Mouse (Mus musculus): ENCODE data around the gene Anxa6. TPM values are rescaled to one million over a fixed set of nuclear protein-coding genes. Genes with fewer than 3 reads are reported as not detected.

Gene Anxa6
- total and polyA plus RNA-seq, 3 experiments: 115 to 168 (median 162) TPM

DNA sequence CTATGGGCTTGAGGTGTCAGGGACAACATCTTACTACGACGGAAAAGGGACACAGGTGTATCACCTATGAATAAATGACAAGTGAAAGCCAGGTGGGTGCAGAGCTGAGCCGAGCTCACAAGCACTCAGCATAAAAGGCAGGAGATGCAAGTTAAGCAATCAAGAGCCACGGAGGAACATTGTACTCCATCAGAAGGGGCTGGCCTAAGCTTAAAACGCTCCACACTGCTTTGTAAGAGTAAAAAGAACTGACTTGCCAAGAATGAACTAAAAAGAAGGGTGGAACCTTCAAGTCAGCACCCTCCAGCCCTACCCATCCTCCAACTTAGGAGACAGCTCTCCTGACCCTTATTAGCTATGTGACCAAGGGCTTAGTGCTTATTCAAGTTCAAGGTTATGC is 10.7 kb downstream of the Anxa6 start:
- H3K4me3 ChIP-seq (replicated peaks in 1 of 3; ENCODE audit: low read depth in 2 of 3, low read length in 2 of 3, poor library complexity in 1 of 3): no peak overlapping the region
- H3K4me2 ChIP-seq (ENCODE audit: insufficient read depth, low read depth, poor library complexity, severe bottlenecking): peak overlapping the region; percentile 77
- DNase-seq (ENCODE audit: extremely low read depth): no peak
- peaks cover 5% of the 10 kb centered on the region for H3K79me2 ChIP-seq (replicated peaks; ENCODE audit: control insufficient read depth, extremely low read depth, insufficient read depth, poor library complexity, severe bottlenecking)
- no peaks in the 10 kb centered on the region for H3K9me3 ChIP-seq (replicated peaks; ENCODE audit: low read length)
- H3K4me1 ChIP-seq (ENCODE audit: control insufficient read depth in 1 of 2, insufficient read depth in 2 of 2): peaks cover 34 to 97% of the 10 kb centered on the region in 2 experiments
- 0 out of 2 replicates have a peak overlapping the region, but pooled peaks have one; percentile 18 for H3K9ac ChIP-seq (ENCODE audit: insufficient read depth, low read depth)
- peak overlapping the region; percentile 89 for H3K27ac ChIP-seq (ENCODE audit: insufficient read depth, low read depth)
- no peaks in the 10 kb centered on the region for H3K27me3 ChIP-seq (replicated peaks)
- peaks cover 17 to 52% of the 10 kb centered on the region in 2 experiments for H3K36me3 ChIP-seq (replicated peaks in 1 of 2; ENCODE audit: control insufficient read depth in 1 of 2, insufficient read depth in 1 of 2, low read length in 1 of 2)
- dilution Hi-C loops (cut with MboI; ENCODE audit: extremely low pct_ligation_motif_present, extremely low pct_unique_long_range_greater_than_20kb, low sequenced_read_pairs): no loop called here
- TF ChIP-seq JUN (IDR thresholded peaks at IDR 0.05; ENCODE audit: insufficient read depth, low read depth, low read length) (no peak), KAT2A (IDR thresholded peaks at IDR 0.05; ENCODE audit: insufficient replicate concordance, low read length) (no peak), MXI1 (IDR thresholded peaks at IDR 0.05; ENCODE audit: low read depth, low read length) (no peak), E2F4 (IDR thresholded peaks at IDR 0.05; ENCODE audit: insufficient replicate concordance, low read depth, low read length) (no peak), EP300 (IDR thresholded peaks at IDR 0.05; ENCODE audit: low read length) (no peak), MEF2A (IDR thresholded peaks at IDR 0.05; ENCODE audit: borderline replicate concordance, low read depth, low read length) (no peak), ZKSCAN1 (IDR thresholded peaks at IDR 0.05; ENCODE audit: borderline replicate concordance, low read depth, low read length) (no peak), TCF12 (IDR thresholded peaks at IDR 0.05; ENCODE audit: low read depth, low read length) (no peak), ELF1 (IDR thresholded peaks at IDR 0.05; ENCODE audit: low read depth, low read length) (no peak), ZC3H11A (IDR thresholded peaks at IDR 0.05; ENCODE audit: low read depth, low read length) (no peak), MYC (IDR thresholded peaks at IDR 0.05; ENCODE audit: low read depth, low read length) (no peak)
- in situ Hi-C loops (cut with MboI; ENCODE audit: low pct_ligation_motif_present, low pct_unique_long_range_greater_than_20kb, low sequenced_read_pairs): no loop called here

DNA sequence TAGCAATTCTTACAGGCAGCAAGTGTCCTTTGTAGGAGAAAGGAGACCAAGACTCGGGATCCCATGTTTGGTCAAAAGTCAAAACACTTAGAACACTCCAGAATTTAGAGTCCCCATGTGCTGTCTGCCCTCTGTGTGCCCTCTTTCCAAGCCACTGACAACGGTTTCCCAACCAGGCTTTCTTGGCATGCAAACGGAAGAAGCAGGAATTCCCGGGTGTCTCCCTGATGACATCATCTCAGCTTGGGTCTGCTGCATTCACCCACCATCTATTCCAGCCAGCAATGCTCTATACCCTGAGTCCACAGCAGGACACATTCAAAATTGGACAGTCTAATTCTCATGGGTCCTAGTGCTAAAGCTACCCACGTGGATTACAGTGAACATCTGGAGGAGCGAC is 11.4 kb downstream of the Anxa6 start:
- peaks cover 34 to 97% of the 10 kb centered on the region in 2 experiments for H3K4me1 ChIP-seq (ENCODE audit: control insufficient read depth in 1 of 2, insufficient read depth in 2 of 2)
- in situ Hi-C loops (cut with MboI; ENCODE audit: low pct_ligation_motif_present, low pct_unique_long_range_greater_than_20kb, low sequenced_read_pairs): no loop called here

DNA sequence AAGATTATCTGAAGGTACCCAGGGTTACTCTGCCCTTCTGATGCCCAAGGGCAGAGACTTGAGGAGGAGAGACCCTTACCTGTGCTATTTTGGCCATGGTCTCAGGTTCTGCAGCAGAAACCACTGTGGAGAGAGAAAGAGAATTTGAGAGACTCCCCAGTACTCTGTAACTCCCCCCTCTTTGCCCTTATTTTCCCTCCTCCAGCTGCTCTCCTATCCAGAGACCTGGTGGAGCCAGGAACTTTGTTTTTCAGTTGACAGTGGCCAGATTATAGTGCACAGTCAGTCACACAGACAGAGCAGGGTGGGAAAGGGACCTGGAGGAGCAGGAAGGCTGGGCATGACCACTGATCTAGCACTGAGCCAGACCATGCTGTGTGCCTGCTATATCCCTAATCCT is 11.8 kb downstream of the Anxa6 start:
- H3K4me3 ChIP-seq (replicated peaks in 1 of 3; ENCODE audit: low read depth in 2 of 3, low read length in 2 of 3, poor library complexity in 1 of 3): no peak overlapping the region
- H3K27ac ChIP-seq (ENCODE audit: insufficient read depth, low read depth): no peak overlapping the region
- H3K9ac ChIP-seq (ENCODE audit: insufficient read depth, low read depth): no peak overlapping the region
- H3K4me1 ChIP-seq (ENCODE audit: control insufficient read depth in 1 of 2, insufficient read depth in 2 of 2): peaks cover 31 to 97% of the 10 kb centered on the region in 2 experiments
- H3K79me2 ChIP-seq (replicated peaks; ENCODE audit: control insufficient read depth, extremely low read depth, insufficient read depth, poor library complexity, severe bottlenecking): peaks cover 5% of the 10 kb centered on the region
- in situ Hi-C loops (cut with MboI; ENCODE audit: low pct_ligation_motif_present, low pct_unique_long_range_greater_than_20kb, low sequenced_read_pairs) (no loop called here), dilution Hi-C loops (cut with MboI; ENCODE audit: extremely low pct_ligation_motif_present, extremely low pct_unique_long_range_greater_than_20kb, low sequenced_read_pairs) (no loop called here)
- H3K27me3 ChIP-seq (replicated peaks): no peaks in the 10 kb centered on the region
- H3K4me2 ChIP-seq (ENCODE audit: insufficient read depth, low read depth, poor library complexity, severe bottlenecking): no peak overlapping the region
- TF ChIP-seq USF1 (IDR thresholded peaks at IDR 0.05; ENCODE audit: low read depth, low read length) (no peak), ZC3H11A (IDR thresholded peaks at IDR 0.05; ENCODE audit: low read depth, low read length) (no peak), E2F4 (IDR thresholded peaks at IDR 0.05; ENCODE audit: insufficient replicate concordance, low read depth, low read length) (no peak), TCF12 (IDR thresholded peaks at IDR 0.05; ENCODE audit: low read depth, low read length) (no peak), CHD1 (IDR thresholded peaks at IDR 0.05; ENCODE audit: low read depth, low read length) (no peak), JUN (IDR thresholded peaks at IDR 0.05; ENCODE audit: insufficient read depth, low read depth, low read length) (no peak), PAX5 (IDR thresholded peaks at IDR 0.05; ENCODE audit: low read length) (no peak), BHLHE40 (IDR thresholded peaks at IDR 0.05; ENCODE audit: low read depth, low read length) (no peak), CTCF (conservative IDR thresholded peaks at IDR 0.05 in 1 of 2, IDR thresholded peaks at IDR 0.05 in 1 of 2; ENCODE audit: low read depth in 2 of 2, low read length in 2 of 2) (no peak), ELF1 (IDR thresholded peaks at IDR 0.05; ENCODE audit: low read depth, low read length) (no peak), GABPA (IDR thresholded peaks at IDR 0.05; ENCODE audit: insufficient replicate concordance, low read depth, low read length) (no peak)
- no peak for DNase-seq (ENCODE audit: extremely low read depth)
- peaks cover 17 to 59% of the 10 kb centered on the region in 2 experiments for H3K36me3 ChIP-seq (replicated peaks in 1 of 2; ENCODE audit: control insufficient read depth in 1 of 2, insufficient read depth in 1 of 2, low read length in 1 of 2)
- H3K9me3 ChIP-seq (replicated peaks; ENCODE audit: low read length): no peaks in the 10 kb centered on the region

More for the DNA sequence above, 11.4 kb downstream of the Anxa6 start:
- no peak for DNase-seq (ENCODE audit: extremely low read depth)
- Histone ChIP-seq H3K4me2 (ENCODE audit: insufficient read depth, low read depth, poor library complexity, severe bottlenecking) (no peak overlapping the region), H3K4me3 (replicated peaks in 1 of 3; ENCODE audit: low read depth in 2 of 3, low read length in 2 of 3, poor library complexity in 1 of 3) (no peak overlapping the region), H3K27me3 (replicated peaks) (no peaks in the 10 kb centered on the region), H3K9ac (ENCODE audit: insufficient read depth, low read depth) (no peak overlapping the region), H3K36me3 (replicated peaks in 1 of 2; ENCODE audit: control insufficient read depth in 1 of 2, insufficient read depth in 1 of 2, low read length in 1 of 2) (peaks cover 17 to 58% of the 10 kb centered on the region in 2 experiments), H3K79me2 (replicated peaks; ENCODE audit: control insufficient read depth, extremely low read depth, insufficient read depth, poor library complexity, severe bottlenecking) (peaks cover 5% of the 10 kb centered on the region), H3K9me3 (replicated peaks; ENCODE audit: low read length) (no peaks in the 10 kb centered on the region), H3K27ac (ENCODE audit: insufficient read depth, low read depth) (no peak overlapping the region; the same call in 1 of the 2 replicates)
- dilution Hi-C loops (cut with MboI; ENCODE audit: extremely low pct_ligation_motif_present, extremely low pct_unique_long_range_greater_than_20kb, low sequenced_read_pairs): no loop called here
- TF ChIP-seq HCFC1 (IDR thresholded peaks at IDR 0.05; ENCODE audit: low read depth, low read length): no peak

All from CH12.LX (cell line).